Mouse (Mus musculus): ENCODE results near the gene Pkd1l1.

Pkd1l1 gene

GRCm38 (mm10) chr11:8821403-8821802, 151.7 kb downstream of the Pkd1l1 start:
- DNase-seq (ENCODE audit: low spot score): no peak

GRCm38 (mm10) chr11:8817376-8817775, 155.7 kb downstream of the Pkd1l1 start:
- DNase-seq (ENCODE audit: low spot score): no peak

- no peak for DNase-seq (ENCODE audit: low spot score)
Observed at GRCm38 (mm10) chr11:8814097-8814790, 158.8 kb downstream of the Pkd1l1 start.

- DNase-seq (ENCODE audit: low spot score): no peak
Observed at GRCm38 (mm10) chr11:8811506-8812100, 161.5 kb downstream of the Pkd1l1 start.

GRCm38 (mm10) chr11:8809644-8810043, 163.4 kb downstream of the Pkd1l1 start:
- DNase-seq (ENCODE audit: low spot score): no peak

GRCm38 (mm10) chr11:8807009-8807408, 166.1 kb downstream of the Pkd1l1 start:
- DNase-seq (ENCODE audit: low spot score): no peak

GRCm38 (mm10) chr11:8804178-8804577, 168.9 kb downstream of the Pkd1l1 start:
- DNase-seq (ENCODE audit: low spot score): no peak

- DNase-seq (ENCODE audit: low spot score): no peak
Observed at GRCm38 (mm10) chr11:8797486-8797885, 175.6 kb downstream of the Pkd1l1 start.

- DNase-seq (ENCODE audit: low spot score): no peak
Observed at GRCm38 (mm10) chr11:8795031-8795430, 178.0 kb downstream of the Pkd1l1 start.

GRCm38 (mm10) chr11:8792146-8792545, 180.9 kb downstream of the Pkd1l1 start:
- no peak for DNase-seq (ENCODE audit: low spot score)

- no peak for DNase-seq (ENCODE audit: low spot score)
Observed at GRCm38 (mm10) chr11:8789186-8789585, 183.9 kb downstream of the Pkd1l1 start.

GRCm38 (mm10) chr11:8787604-8788003, 185.5 kb downstream of the Pkd1l1 start:
- no peak for DNase-seq (ENCODE audit: low spot score)

GRCm38 (mm10) chr11:8784413-8784812, 188.7 kb downstream of the Pkd1l1 start:
- DNase-seq (ENCODE audit: low spot score): no peak

- DNase-seq (ENCODE audit: low spot score): no peak
Observed at GRCm38 (mm10) chr11:8782141-8782465, 191.0 kb downstream of the Pkd1l1 start.

GRCm38 (mm10) chr11:8781308-8782140, 191.5 kb downstream of the Pkd1l1 start:
- DNase-seq (ENCODE audit: low spot score): no peak

- DNase-seq (ENCODE audit: low spot score): no peak
Observed at GRCm38 (mm10) chr11:8779427-8779826, 193.6 kb downstream of the Pkd1l1 start.

Data from testis, postnatal 10 days (tissue).